Mouse (Mus musculus): ENCODE data around the gene Plekhn1. TPM values are rescaled to one million over a fixed set of nuclear protein-coding genes. Genes with fewer than 3 reads are reported as not detected.

Gene Plekhn1
- polyA plus RNA-seq (2012; fragmentation: generic; extraction: Trizol): 7.5 TPM
- long read RNA-seq, experiment 1, partial matches to known transcripts: 2 of 4 reads
- long read RNA-seq, experiment 1, other reads (novel, unspliced or antisense): 0 of 4 reads
- long read RNA-seq, experiment 2, partial matches to known transcripts: 6 of 21 reads
- long read RNA-seq, experiment 2, other reads (novel, unspliced or antisense): 13 of 21 reads

DNA sequence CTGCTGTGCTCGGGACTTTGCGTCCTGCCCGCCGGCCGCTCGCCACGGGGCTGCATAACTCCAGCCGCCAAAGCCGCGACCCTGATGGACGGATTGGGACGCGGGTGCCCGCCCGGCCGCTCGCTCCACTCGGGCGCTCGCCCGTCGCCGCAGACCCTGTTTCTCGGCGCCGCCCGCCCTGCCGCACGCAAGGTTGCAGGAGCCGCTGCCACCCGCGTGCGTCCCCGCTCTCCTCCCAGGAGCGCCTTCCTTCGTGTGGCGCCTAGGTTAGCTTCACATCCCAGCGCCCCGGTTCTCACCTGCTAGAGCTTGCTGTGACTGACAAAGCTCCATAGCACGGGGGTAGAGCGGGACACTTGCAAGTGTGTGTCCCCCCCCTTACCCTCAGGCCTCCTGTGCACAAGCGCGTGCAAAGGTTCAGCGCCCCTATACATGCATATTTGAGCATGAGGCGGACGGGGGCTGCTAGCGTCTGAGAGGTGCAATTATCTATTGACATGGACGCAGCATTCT is at the start of gene Plekhn1:
Gene Plekhn1 (minus strand): TSS at position 157 of the 513 bp plus-strand sequence.
- Histone ChIP-seq H3K4me3 (ENCODE audit: insufficient read depth, poor library complexity, severe bottlenecking) (peak within 1 kb of the TSS; percentile 87), H3K79me3 (ENCODE audit: low read depth) (peaks cover 25% of the 10 kb centered on the region), H3K27me3 (ENCODE audit: control insufficient read depth, insufficient read depth, insufficient read length) (no peaks in the 10 kb centered on the region), H3K79me2 (ENCODE audit: control insufficient read depth, insufficient read depth) (peaks cover 48% of the 10 kb centered on the region), H3K36me3 (ENCODE audit: control insufficient read depth, insufficient read depth) (peaks cover 39% of the 10 kb centered on the region), H3ac (ENCODE audit: control insufficient read depth, insufficient read length, low read depth) (peak within 1 kb of the TSS; percentile 88)
- TF ChIP-seq MAX (IDR thresholded peaks at IDR 0.05) (no peak), CEBPB (IDR thresholded peaks at IDR 0.05; ENCODE audit: low read depth) (no peak), MYOD1 (IDR thresholded peaks at IDR 0.05; ENCODE audit: control insufficient read depth, insufficient read length, low read depth) (no peak), FOSL1 (IDR thresholded peaks at IDR 0.05; ENCODE audit: insufficient read depth, low read length, poor library complexity, severe bottlenecking) (no peak), USF1 (IDR thresholded peaks at IDR 0.05; ENCODE audit: low read depth) (no peak), CTCF (IDR thresholded peaks at IDR 0.05; ENCODE audit: control insufficient read depth, insufficient read depth, insufficient read length) (no peak), MYOG (IDR thresholded peaks at IDR 0.05; ENCODE audit: control insufficient read depth, extremely low read depth, insufficient read length) (no peak)

GRCm38 (mm10) chr4:156255078-156255839 is 20.6 kb upstream of the Plekhn1 start, which contains the start of gene Samd11:
Gene Samd11 (minus strand): TSS chr4:156255657.
- Histone ChIP-seq H3K79me3 (ENCODE audit: low read depth) (no peaks in the 10 kb centered on the region), H3ac (ENCODE audit: control insufficient read depth, insufficient read length, low read depth) (no peak within 1 kb of the TSS), H3K27me3 (ENCODE audit: control insufficient read depth, insufficient read depth, insufficient read length) (no peaks in the 10 kb centered on the region), H3K4me3 (ENCODE audit: insufficient read depth, poor library complexity, severe bottlenecking) (no peak within 1 kb of the TSS), H3K79me2 (ENCODE audit: control insufficient read depth, insufficient read depth) (no peaks in the 10 kb centered on the region), H3K36me3 (ENCODE audit: control insufficient read depth, insufficient read depth) (no peaks in the 10 kb centered on the region)
- TF ChIP-seq MYOG (IDR thresholded peaks at IDR 0.05; ENCODE audit: control insufficient read depth, extremely low read depth, insufficient read length): no peak
- TF ChIP-seq MAX (IDR thresholded peaks at IDR 0.05): no peak
- no peak for TF ChIP-seq FOSL1 (IDR thresholded peaks at IDR 0.05; ENCODE audit: insufficient read depth, low read length, poor library complexity, severe bottlenecking)
- TF ChIP-seq USF1 (IDR thresholded peaks at IDR 0.05; ENCODE audit: low read depth): no peak
- TF ChIP-seq CEBPB (IDR thresholded peaks at IDR 0.05; ENCODE audit: low read depth): no peak
- TF ChIP-seq CTCF (IDR thresholded peaks at IDR 0.05; ENCODE audit: control insufficient read depth, insufficient read depth, insufficient read length): no peak
- no peak for TF ChIP-seq MYOD1 (IDR thresholded peaks at IDR 0.05; ENCODE audit: control insufficient read depth, insufficient read length, low read depth)

- H3K4me3 ChIP-seq (ENCODE audit: insufficient read depth, poor library complexity, severe bottlenecking): no peak overlapping the region
- H3K27me3 ChIP-seq (ENCODE audit: control insufficient read depth, insufficient read depth, insufficient read length): no peaks in the 10 kb centered on the region
- no peaks in the 10 kb centered on the region for H3K36me3 ChIP-seq (ENCODE audit: control insufficient read depth, insufficient read depth)
- H3ac ChIP-seq (ENCODE audit: control insufficient read depth, insufficient read length, low read depth): no peak overlapping the region
- H3K79me2 ChIP-seq (ENCODE audit: control insufficient read depth, insufficient read depth): no peaks in the 10 kb centered on the region
- no peaks in the 10 kb centered on the region for H3K79me3 ChIP-seq (ENCODE audit: low read depth)
- TF ChIP-seq MAX (IDR thresholded peaks at IDR 0.05): no peak
- TF ChIP-seq MYOG (IDR thresholded peaks at IDR 0.05; ENCODE audit: control insufficient read depth, extremely low read depth, insufficient read length): no peak
- no peak for TF ChIP-seq CEBPB (IDR thresholded peaks at IDR 0.05; ENCODE audit: low read depth)
- TF ChIP-seq USF1 (IDR thresholded peaks at IDR 0.05; ENCODE audit: low read depth): no peak
- no peak for TF ChIP-seq FOSL1 (IDR thresholded peaks at IDR 0.05; ENCODE audit: insufficient read depth, low read length, poor library complexity, severe bottlenecking)
- TF ChIP-seq MYOD1 (IDR thresholded peaks at IDR 0.05; ENCODE audit: control insufficient read depth, insufficient read length, low read depth): no peak
These were observed 19.9 kb upstream of the Plekhn1 start for GRCm38 (mm10) chr4:156254361-156255077.

DNA sequence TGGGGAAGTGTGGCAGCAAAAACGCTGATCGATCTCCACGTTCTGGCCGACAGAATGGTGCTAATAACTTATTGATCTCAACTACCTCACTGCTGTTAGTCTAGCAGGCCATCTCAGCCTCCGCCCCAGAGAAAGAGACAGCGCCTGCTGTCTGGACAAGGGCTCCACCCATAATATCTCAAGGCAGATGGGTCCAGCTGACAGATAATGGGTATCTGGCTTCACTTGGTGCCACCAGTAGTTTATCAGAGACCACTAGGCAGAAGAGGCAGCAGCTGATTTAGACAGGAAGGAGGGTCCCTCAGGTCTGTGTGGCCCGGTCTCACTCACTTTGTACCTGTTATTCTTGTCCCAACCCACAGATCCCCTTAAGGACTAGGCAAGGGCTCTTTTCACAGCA is 18.4 kb upstream of the Plekhn1 start:
- H3K79me2 ChIP-seq (ENCODE audit: control insufficient read depth, insufficient read depth): no peaks in the 10 kb centered on the region
- H3K27me3 ChIP-seq (ENCODE audit: control insufficient read depth, insufficient read depth, insufficient read length): no peaks in the 10 kb centered on the region
- H3ac ChIP-seq (ENCODE audit: control insufficient read depth, insufficient read length, low read depth): no peak overlapping the region
- no peak for TF ChIP-seq CEBPB (IDR thresholded peaks at IDR 0.05; ENCODE audit: low read depth)
- no peak for TF ChIP-seq MYOG (IDR thresholded peaks at IDR 0.05; ENCODE audit: control insufficient read depth, extremely low read depth, insufficient read length)
- TF ChIP-seq USF1 (IDR thresholded peaks at IDR 0.05; ENCODE audit: low read depth): no peak
- TF ChIP-seq FOSL1 (IDR thresholded peaks at IDR 0.05; ENCODE audit: insufficient read depth, low read length, poor library complexity, severe bottlenecking): no peak
- TF ChIP-seq MAX (IDR thresholded peaks at IDR 0.05): no peak
- TF ChIP-seq CTCF (IDR thresholded peaks at IDR 0.05; ENCODE audit: control insufficient read depth, insufficient read depth, insufficient read length): no peak
- TF ChIP-seq MYOD1 (IDR thresholded peaks at IDR 0.05; ENCODE audit: control insufficient read depth, insufficient read length, low read depth): no peak
- no peaks in the 10 kb centered on the region for H3K79me3 ChIP-seq (ENCODE audit: low read depth)
- peaks cover 13% of the 10 kb centered on the region for H3K36me3 ChIP-seq (ENCODE audit: control insufficient read depth, insufficient read depth)
- H3K4me3 ChIP-seq (ENCODE audit: insufficient read depth, poor library complexity, severe bottlenecking): no peak overlapping the region

- peaks cover 14% of the 10 kb centered on the region for H3K36me3 ChIP-seq (ENCODE audit: control insufficient read depth, insufficient read depth)
- TF ChIP-seq MYOD1 (IDR thresholded peaks at IDR 0.05; ENCODE audit: control insufficient read depth, insufficient read length, low read depth) (no peak), CEBPB (IDR thresholded peaks at IDR 0.05; ENCODE audit: low read depth) (no peak), FOSL1 (IDR thresholded peaks at IDR 0.05; ENCODE audit: insufficient read depth, low read length, poor library complexity, severe bottlenecking) (no peak), USF1 (IDR thresholded peaks at IDR 0.05; ENCODE audit: low read depth) (no peak), MAX (IDR thresholded peaks at IDR 0.05) (no peak), CTCF (IDR thresholded peaks at IDR 0.05; ENCODE audit: control insufficient read depth, insufficient read depth, insufficient read length) (no peak), MYOG (IDR thresholded peaks at IDR 0.05; ENCODE audit: control insufficient read depth, extremely low read depth, insufficient read length) (no peak)
- no peak overlapping the region for H3ac ChIP-seq (ENCODE audit: control insufficient read depth, insufficient read length, low read depth)
- H3K27me3 ChIP-seq (ENCODE audit: control insufficient read depth, insufficient read depth, insufficient read length): no peaks in the 10 kb centered on the region
- H3K79me3 ChIP-seq (ENCODE audit: low read depth): no peaks in the 10 kb centered on the region
- no peaks in the 10 kb centered on the region for H3K79me2 ChIP-seq (ENCODE audit: control insufficient read depth, insufficient read depth)
- H3K4me3 ChIP-seq (ENCODE audit: insufficient read depth, poor library complexity, severe bottlenecking): no peak overlapping the region
These were observed 18.0 kb upstream of the Plekhn1 start for GRCm38 (mm10) chr4:156252619-156253018.

Measured in C2C12 (cell line).